In genomic region chr17:72043001-72043666, GRCm38 (mm10) we compare ENCODE assay signal across 10 mouse cellular contexts.
DNase-seq lines count a peak whose midpoint lies in the region; ATAC-seq and TF ChIP-seq lines count a peak whose summit lies in the region.
"Had no signal": no experiment of that assay in that cellular context is flagged by ENCODE, and none has a peak within 500 bp of the region (broad histone marks: within the 10 kb centered on the region; RNA-seq: fewer than 3 reads in every experiment).

No protein-coding gene starts in this region.

- no peak overlapping the region for H3K4me2 ChIP-seq in kidney, postnatal 0 days (ENCODE audit: low read length)
- H3K4me2 ChIP-seq in limb, embryonic 14.5 days (replicated peaks; ENCODE audit: low read depth, low read length, severe bottlenecking) = no peak overlapping the region
- H3K4me2 ChIP-seq: liver, embryonic 13.5 days; stomach, embryonic 15.5 days had no signal

- no peaks in the 10 kb centered on the region for H3K4me1 ChIP-seq in kidney, postnatal 0 days (replicated peaks; ENCODE audit: insufficient read depth, low read length)
- no peaks in the 10 kb centered on the region; the same call in 1 of the 2 replicates for H3K4me1 ChIP-seq in limb, embryonic 14.5 days (ENCODE audit: control insufficient read depth, insufficient read depth, low read length)
- H3K4me1 ChIP-seq: liver, embryonic 13.5 days; stomach, embryonic 15.5 days had no signal

- H3K9ac ChIP-seq in kidney, postnatal 0 days (ENCODE audit: low read depth, low read length) = no peak overlapping the region
- no peak overlapping the region for H3K9ac ChIP-seq in limb, embryonic 14.5 days (ENCODE audit: low read depth, low read length, severe bottlenecking)
- H3K9ac ChIP-seq: liver, embryonic 13.5 days; stomach, embryonic 15.5 days had no signal

- no peaks in the 10 kb centered on the region for H3K27me3 ChIP-seq in kidney, postnatal 0 days (ENCODE audit: insufficient read depth, low read length)
- H3K27me3 ChIP-seq in limb, embryonic 14.5 days (ENCODE audit: control insufficient read depth, insufficient read depth, low read length) = no peaks in the 10 kb centered on the region
- H3K27me3 ChIP-seq: liver, embryonic 13.5 days; stomach, embryonic 15.5 days had no signal

- no peaks in the 10 kb centered on the region for H3K9me3 ChIP-seq in kidney, postnatal 0 days (replicated peaks; ENCODE audit: low read length)
- no peaks in the 10 kb centered on the region for H3K9me3 ChIP-seq in limb, embryonic 14.5 days (ENCODE audit: control insufficient read depth, low read length)
- H3K9me3 ChIP-seq: liver, embryonic 13.5 days; stomach, embryonic 15.5 days had no signal

- intact Hi-C loops in gastrocnemius, postnatal 14 days (cut with DNase I; ENCODE audit: low total_unique reads) = no loop called here

- DNase-seq in adipocyte (ENCODE audit: low spot score) = peak; percentile 39
- DNase-seq in cerebellum, adult 9-10 months = peak; percentile 94
- peak; percentile 53 for DNase-seq in gastrocnemius, postnatal 14 days
- DNase-seq in kidney, postnatal 0 days (ENCODE audit: low spot score) = peak; percentile 74
- DNase-seq in limb, embryonic 14.5 days (ENCODE audit: low spot score) = peak; percentile 78
- peak; percentile 58 for DNase-seq in right cerebral cortex, postnatal 14 days
- DNase-seq in adrenal gland, postnatal 4 days (ENCODE audit: low spot score in 2 of 2) = no peak
- DNase-seq in natural killer cell, adult 2 months (ENCODE audit: low spot score in 2 of 2) = no peak
- DNase-seq: liver, embryonic 13.5 days had no signal

- no peak; the same call in 1 of the 2 replicates for ATAC-seq in kidney, postnatal 0 days (replicated peaks; ENCODE audit: low FRiP score, low read depth)
- ATAC-seq in limb, embryonic 14.5 days (ENCODE audit: low FRiP score, low read depth) = peak; percentile 30; the same call in 1 of the 2 replicates

- H3K36me3 ChIP-seq in kidney, postnatal 0 days (ENCODE audit: insufficient read depth, low read length) = no peaks in the 10 kb centered on the region
- no peaks in the 10 kb centered on the region for H3K36me3 ChIP-seq in limb, embryonic 14.5 days (ENCODE audit: control insufficient read depth, insufficient read depth, low read length)
- H3K36me3 ChIP-seq: liver, embryonic 13.5 days; stomach, embryonic 15.5 days had no signal

- no peak for TF ChIP-seq POLR2A in limb, embryonic 14.5 days (IDR thresholded peaks at IDR 0.05; ENCODE audit: borderline replicate concordance, extremely low read depth, insufficient read depth, insufficient read length)

- WGBS in kidney, postnatal 0 days = 48% methylated on average over 9 of the region's 9 CpGs
- WGBS in limb, embryonic 14.5 days = 54% methylated on average over 9 of the region's 9 CpGs

- H3K27ac ChIP-seq in kidney, postnatal 0 days = no peak overlapping the region
- no peak overlapping the region for H3K27ac ChIP-seq in limb, embryonic 14.5 days (replicated peaks; ENCODE audit: low read depth, low read length)
- H3K27ac ChIP-seq: liver, embryonic 13.5 days; stomach, embryonic 15.5 days had no signal

- TF ChIP-seq CTCF in kidney, postnatal 0 days (IDR thresholded peaks at IDR 0.05; ENCODE audit: low read depth) = no peak

- H3K4me3 ChIP-seq in kidney, postnatal 0 days (replicated peaks; ENCODE audit: low read depth, low read length) = no peak overlapping the region
- H3K4me3 ChIP-seq in limb, embryonic 14.5 days (replicated peaks; ENCODE audit: low read length) = no peak overlapping the region
- H3K4me3 ChIP-seq: liver, embryonic 13.5 days; stomach, embryonic 15.5 days had no signal

Comparison
In these comparisons a context has a peak if more than half of its experiments do, and no peak if none do; other contexts are left out.
1. DNase-seq: peak in adipocyte (single experiment), cerebellum, adult 9-10 months (single experiment), gastrocnemius, postnatal 14 days (single experiment), kidney, postnatal 0 days (single experiment), limb, embryonic 14.5 days (single experiment) and right cerebral cortex, postnatal 14 days (single experiment); none in adrenal gland, postnatal 4 days (0 of 2) and natural killer cell, adult 2 months (0 of 2).